Mouse (Mus musculus) bone marrow macrophage, adult 2 months (primary cell): ENCODE results near the gene Obp2b. TPM values are rescaled to one million over a fixed set of nuclear protein-coding genes. Genes with fewer than 3 reads are reported as not detected.

Source experiments
- H3K27ac ChIP-seq: 2 replicates; pipeline ENCODE4 v1.5.1; 2012; ENCODE audit warnings: low read depth, low read length; ENCODE audit not compliant: insufficient read depth
- H3K4me1 ChIP-seq: 2 replicates; pipeline ENCODE4 v1.6.1; 2012; ENCODE audit warnings: low read length; ENCODE audit not compliant: control insufficient read depth, insufficient read depth
- H3K4me3 ChIP-seq: 2 replicates; pipeline ENCODE4 v1.5.1; 2012; ENCODE audit warnings: mild to moderate bottlenecking, low read length, moderate library complexity; ENCODE audit not compliant: insufficient read depth
- CTCF ChIP-seq: IDR thresholded peaks from 2 replicates; pipeline ENCODE4 v1.5.1; 2012; ENCODE audit warnings: low read depth, mild to moderate bottlenecking, low read length, moderate library complexity
- POLR2A ChIP-seq: IDR thresholded peaks from 2 replicates; pipeline ENCODE4 v1.6.1; 2012; ENCODE audit warnings: mild to moderate bottlenecking, low read depth, low read length, borderline replicate concordance
- polyA plus RNA-seq: library from polyadenylated mRNA; stranded (reverse); fragments of >200 nt; gene quantifications from 2 replicates; pipeline ENCODE4 v1.2.4, GENCODE M21; 2012; ENCODE audit not compliant: missing spikeins, insufficient read depth, insufficient read length

Gene Obp2b
- polyA plus RNA-seq, 1 experiment: not detected

- no peak for TF ChIP-seq POLR2A
- TF ChIP-seq CTCF: no peak
- no peak overlapping the region for H3K4me3 ChIP-seq
- no peaks in the 10 kb centered on the region for H3K4me1 ChIP-seq
- no peak overlapping the region for H3K27ac ChIP-seq
Observed at GRCm38 (mm10) chr2:25779076-25779475, 42.3 kb downstream of the Obp2b start.

- no peak overlapping the region for H3K27ac ChIP-seq
- no peak for TF ChIP-seq CTCF
- H3K4me1 ChIP-seq: no peaks in the 10 kb centered on the region
- no peak overlapping the region for H3K4me3 ChIP-seq
Observed at GRCm38 (mm10) chr2:25780921-25781320, 44.1 kb downstream of the Obp2b start.

DNA sequence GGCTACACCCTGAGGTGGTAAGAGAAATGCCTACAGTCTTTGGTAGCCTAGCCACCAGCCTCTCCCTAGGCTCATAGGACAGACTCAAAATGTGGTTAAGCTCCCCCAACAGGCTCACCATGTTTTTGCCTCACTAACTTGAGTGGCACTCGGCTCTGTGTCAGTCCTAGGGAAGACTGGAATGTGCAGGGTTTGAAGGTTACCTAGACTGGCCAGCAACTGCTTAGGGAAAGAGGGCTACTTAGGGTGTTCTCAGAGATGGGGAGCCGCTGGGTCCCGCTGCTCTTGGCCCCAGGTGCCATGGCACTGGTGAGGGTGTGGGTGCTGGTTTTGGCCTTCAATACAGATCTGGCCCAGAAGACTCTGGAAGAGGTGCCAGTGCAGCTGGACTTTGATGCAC lies 45.1 kb downstream of the Obp2b start, which contains the start of gene Gm13539:
Gm13539 (plus strand) TSS at position 301 of the 400 bp plus-strand sequence.
- Histone ChIP-seq H3K4me1 (no peaks in the 10 kb centered on the region), H3K27ac (no peak within 1 kb of the TSS), H3K4me3 (no peak within 1 kb of the TSS)
- TF ChIP-seq CTCF (no peak), POLR2A (no peak)

GRCm38 (mm10) chr2:25785573-25786322 lies 48.9 kb downstream of the Obp2b start:
- no peak overlapping the region for H3K4me3 ChIP-seq
- TF ChIP-seq POLR2A: no peak
- TF ChIP-seq CTCF: no peak
- no peaks in the 10 kb centered on the region for H3K4me1 ChIP-seq
- no peak overlapping the region for H3K27ac ChIP-seq

- H3K4me3 ChIP-seq: no peak overlapping the region
- no peaks in the 10 kb centered on the region for H3K4me1 ChIP-seq
- H3K27ac ChIP-seq: no peak overlapping the region
- no peak for TF ChIP-seq POLR2A
- no peak for TF ChIP-seq CTCF
Observed at GRCm38 (mm10) chr2:25789092-25789491, 52.3 kb downstream of the Obp2b start.

Other genes starting within 250 kb of the Obp2b start
- not detected in 2 replicates for gene Lcn12, start 243.1 kb upstream of the Obp2b start, polyA plus RNA-seq
- gene Fbxw5, start 236.3 kb upstream of the Obp2b start, polyA plus RNA-seq: 35.0 and 35.4 TPM in 2 replicates
- 1.8 TPM in 1 of 2 replicates, not detected in the other for gene C8g, start 235.3 kb upstream of the Obp2b start, polyA plus RNA-seq
- gene Traf2, start 190.1 kb upstream of the Obp2b start, polyA plus RNA-seq: 14.8 and 15.5 TPM in 2 replicates
- gene Edf1, start 179.2 kb upstream of the Obp2b start, polyA plus RNA-seq: 142 and 160 TPM in 2 replicates
- 0.60 and 1.3 TPM in 2 replicates for gene Mamdc4, start 162.2 kb upstream of the Obp2b start, polyA plus RNA-seq
- gene Phpt1, start 161.8 kb upstream of the Obp2b start, polyA plus RNA-seq: 20.0 and 23.0 TPM in 2 replicates
- 0.11 and 0.21 TPM in 2 replicates for gene Ajm1, start 155.3 kb upstream of the Obp2b start, polyA plus RNA-seq
- 76.0 and 76.9 TPM in 2 replicates for gene Rabl6, start 128.5 kb upstream of the Obp2b start, polyA plus RNA-seq
- not detected in 2 replicates for gene Ccdc183, start 119.3 kb upstream of the Obp2b start, polyA plus RNA-seq
- gene Tmem141, start 115.0 kb upstream of the Obp2b start, polyA plus RNA-seq: 51.6 and 54.3 TPM in 2 replicates
- gene Fcna, start 109.0 kb upstream of the Obp2b start, polyA plus RNA-seq: 18.6 and 21.5 TPM in 2 replicates
- gene Lcn8, start 83.9 kb upstream of the Obp2b start, polyA plus RNA-seq: not detected in 2 replicates
- gene Lcn5, start 79.1 kb upstream of the Obp2b start, polyA plus RNA-seq: not detected in 2 replicates
- gene Lcn6, start 60.2 kb upstream of the Obp2b start, polyA plus RNA-seq: not detected in 2 replicates
- not detected in 2 replicates for gene Lcn10, start 54.3 kb upstream of the Obp2b start, polyA plus RNA-seq
- not detected in 2 replicates for gene Obp2a, start 37.0 kb upstream of the Obp2b start, polyA plus RNA-seq
- gene Bmyc, start 30.3 kb upstream of the Obp2b start, polyA plus RNA-seq: 29.8 and 34.7 TPM in 2 replicates
- gene Lcn3, start 28.6 kb downstream of the Obp2b start, polyA plus RNA-seq: not detected in 2 replicates
- gene Lcn11, start 40.0 kb downstream of the Obp2b start, polyA plus RNA-seq: not detected in 2 replicates
- not detected in 2 replicates for gene Gm13539, start 45.2 kb downstream of the Obp2b start, polyA plus RNA-seq
- not detected in 2 replicates for gene Glt6d1, start 78.8 kb downstream of the Obp2b start, polyA plus RNA-seq
- not detected in 2 replicates for gene Lcn9, start 86.1 kb downstream of the Obp2b start, polyA plus RNA-seq
- gene Sohlh1, start 110.2 kb downstream of the Obp2b start, polyA plus RNA-seq: not detected in 2 replicates
- not detected in 2 replicates for gene Kcnt1, start 126.7 kb downstream of the Obp2b start, polyA plus RNA-seq
- gene Camsap1, start 246.3 kb downstream of the Obp2b start, polyA plus RNA-seq: 11.3 and 12.0 TPM in 2 replicates